Mouse (Mus musculus) ES-E14 (cell line): ENCODE measurements around the gene Miox. TPM values are rescaled to one million over a fixed set of nuclear protein-coding genes. Genes with fewer than 3 reads are reported as not detected.

Source experiments
- DNase-seq: peaks from one replicate; pipeline ENCODE4 v3.0.0-alpha.2; 2013; ENCODE audit warnings: low read depth, low spot score
- H3K27ac ChIP-seq: 2 replicates; pipeline ENCODE4 v1.5.1; 2012; ENCODE audit warnings: low read depth, mild to moderate bottlenecking, low read length, moderate library complexity, mixed read lengths; ENCODE audit not compliant: poor library complexity, insufficient read depth, severe bottlenecking
- H3K36me3 ChIP-seq: 2 replicates; pipeline ENCODE4 v1.6.1; 2012; ENCODE audit warnings: mild to moderate bottlenecking, low read length, moderate library complexity, mixed read lengths; ENCODE audit not compliant: control insufficient read depth, poor library complexity, insufficient read depth, severe bottlenecking
- H3K4me1 ChIP-seq, 2 experiments: fragments of 150-350 bp in 1 of 2; sonication (generic) in 1 of 2; 2 replicates each; pipeline ENCODE4 v1.6.1; 2012; ENCODE audit warnings: low read length in 2 of 2, mild to moderate bottlenecking in 1 of 2, mixed read lengths in 1 of 2; ENCODE audit not compliant: control insufficient read depth in 2 of 2, insufficient read depth in 2 of 2, poor library complexity in 1 of 2
- H3K4me3 ChIP-seq, 2 experiments: fragments of 150-350 bp in 1 of 2; sonication (generic) in 1 of 2; 2 replicates each; pipeline ENCODE4 v1.5.1; 2012; ENCODE audit warnings: low read length in 2 of 2, low read depth in 1 of 2, mild to moderate bottlenecking in 1 of 2, mixed read lengths in 1 of 2; ENCODE audit not compliant: insufficient read depth in 1 of 2, poor library complexity in 1 of 2, severe bottlenecking in 1 of 2
- H3K9ac ChIP-seq: 2 replicates; pipeline ENCODE4 v1.6.1; 2012; ENCODE audit warnings: low read depth, mild to moderate bottlenecking, low read length, mixed read lengths; ENCODE audit not compliant: poor library complexity, insufficient read depth, severe bottlenecking
- H3K9me3 ChIP-seq: fragments of 150-350 bp; sonication (generic); 2 replicates; pipeline ENCODE4 v1.6.1; 2012; ENCODE audit warnings: low read depth, mild to moderate bottlenecking, low read length; ENCODE audit not compliant: control insufficient read depth, insufficient read depth
- CHD2 ChIP-seq: IDR thresholded peaks from 2 replicates; pipeline ENCODE4 v1.6.1; 2014; ENCODE audit warnings: mild to moderate bottlenecking, low read depth, low read length, inconsistent platforms
- HCFC1 ChIP-seq: IDR thresholded peaks from 2 replicates; pipeline ENCODE4 v1.6.1; 2012; ENCODE audit warnings: low read length, inconsistent platforms, borderline replicate concordance; ENCODE audit not compliant: insufficient read depth
- MAFK ChIP-seq: IDR thresholded peaks from 2 replicates; pipeline ENCODE4 v1.6.1; 2014; ENCODE audit warnings: mild to moderate bottlenecking, low read depth, low read length, inconsistent platforms; ENCODE audit not compliant: insufficient read depth
- ZC3H11A ChIP-seq: IDR thresholded peaks from 2 replicates; pipeline ENCODE4 v1.6.1; 2012; ENCODE audit warnings: low read depth, mild to moderate bottlenecking, inconsistent platforms, low read length, borderline replicate concordance
- ZNF384 ChIP-seq: IDR thresholded peaks from 2 replicates; pipeline ENCODE4 v1.6.1; 2012; ENCODE audit warnings: low read depth, low read length, inconsistent platforms
- in situ Hi-C, 2 experiments: fragments of 600-800 bp; cut with MboI; formaldehyde crosslinking; loops; one replicate each; pipeline ENCODE4 v1.15.1; 2025; ENCODE audit warnings: low sequenced_read_pairs in 2 of 2, inconsistent platforms in 1 of 2; ENCODE audit not compliant: unreplicated experiment in 2 of 2
- total RNA-seq: library from RNA; depleted of rRNA; stranded (reverse); fragments of 300-350 nt; gene quantifications from 2 replicates; pipeline ENCODE4 v1.2.3, GENCODE M21; 2012

Miox gene
- total RNA-seq, 1 experiment = 0.54 TPM

- Histone ChIP-seq H3K27ac (no peak overlapping the region), H3K9ac (no peak overlapping the region), H3K9me3 (0 out of 2 replicates have a peak, but pooled peaks cover 1% of the 10 kb centered on the region), H3K4me1 (0 out of 4 replicates have a peak, but pooled peaks cover 0 to 4% of the 10 kb centered on the region in 2 experiments), H3K4me3 (peak overlapping the region in 1 of 2 experiments; percentile 68; a peak in 2 of 4 replicates), H3K36me3 (no peaks in the 10 kb centered on the region)
- TF ChIP-seq ZNF384 (no peak), CHD2 (no peak), ZC3H11A (no peak), MAFK (no peak), HCFC1 (no peak)
- in situ Hi-C loops = no loop called here
- DNase-seq = no peak
Observed at GRCm38 (mm10) chr15:89334774-89335537, 758 bp downstream of the Miox start.

- in situ Hi-C loops = no loop called here
Observed at GRCm38 (mm10) chr15:89336422-89336821, 2.2 kb downstream of the Miox start.

GRCm38 (mm10) chr15:89339696-89340095, 5.5 kb downstream of the Miox start:
- TF ChIP-seq ZC3H11A = no peak
- TF ChIP-seq ZNF384 = no peak
- TF ChIP-seq CHD2 = no peak
- TF ChIP-seq HCFC1 = no peak
- no peak for TF ChIP-seq MAFK
- Histone ChIP-seq H3K4me1 (0 out of 4 replicates have a peak, but pooled peaks cover 0 to 4% of the 10 kb centered on the region in 2 experiments), H3K9ac (no peak overlapping the region), H3K4me3 (no peak overlapping the region), H3K36me3 (no peaks in the 10 kb centered on the region), H3K27ac (no peak overlapping the region), H3K9me3 (0 out of 2 replicates have a peak, but pooled peaks cover 1% of the 10 kb centered on the region)
- DNase-seq = no peak
- in situ Hi-C loops = no loop called here

More at GRCm38 (mm10) chr15:89336422-89336821, 2.2 kb downstream of the Miox start:
- 0 out of 4 replicates have a peak, but pooled peaks cover 0 to 4% of the 10 kb centered on the region in 2 experiments for H3K4me1 ChIP-seq
- no peaks in the 10 kb centered on the region for H3K36me3 ChIP-seq
- H3K9ac ChIP-seq = peak overlapping the region; percentile 45; the same call in 1 of the 2 replicates
- H3K9me3 ChIP-seq = 0 out of 2 replicates have a peak, but pooled peaks cover 1% of the 10 kb centered on the region
- no peak for DNase-seq
- no peak for TF ChIP-seq ZC3H11A
- TF ChIP-seq MAFK = no peak
- no peak for TF ChIP-seq ZNF384
- TF ChIP-seq CHD2 = no peak
- no peak for TF ChIP-seq HCFC1
- H3K4me3 ChIP-seq = peak overlapping the region; percentile 63 to 68
- H3K27ac ChIP-seq = no peak overlapping the region

- in situ Hi-C loops = no loop called here
- Histone ChIP-seq H3K9ac (no peak overlapping the region), H3K4me3 (no peak overlapping the region), H3K4me1 (0 out of 4 replicates have a peak, but pooled peaks cover 0 to 4% of the 10 kb centered on the region in 2 experiments), H3K36me3 (no peaks in the 10 kb centered on the region), H3K27ac (no peak overlapping the region), H3K9me3 (0 out of 2 replicates have a peak, but pooled peaks cover 1% of the 10 kb centered on the region)
- DNase-seq = no peak
- no peak for TF ChIP-seq ZC3H11A
- no peak for TF ChIP-seq MAFK
- no peak for TF ChIP-seq CHD2
- no peak for TF ChIP-seq HCFC1
- no peak for TF ChIP-seq ZNF384
Observed at GRCm38 (mm10) chr15:89340136-89340535, 5.9 kb downstream of the Miox start.
